Mouse (Mus musculus): ENCODE data around the gene Plcb2.

GRCm38 (mm10) chr2:118708472-118708871 lies 19.8 kb downstream of the Plcb2 start:
- no peak for TF ChIP-seq POLR2A (IDR thresholded peaks at IDR 0.05; ENCODE audit: low read depth, low read length)
- TF ChIP-seq CTCF (IDR thresholded peaks at IDR 0.05; ENCODE audit: borderline replicate concordance, insufficient read depth, low read length), result no peak

Data from embryonic fibroblast, embryonic 13.5 days (primary cell).